Mouse (Mus musculus): Measurements from ENCODE around the gene BC003965. TPM values are rescaled to one million over a fixed set of nuclear protein-coding genes. Genes with fewer than 3 reads are reported as not detected.
"Not testable (repeated sequence)": the region's sequence is repeated elsewhere in the genome, so short reads cannot be mapped to it uniquely, and the experiment has no call there.

BC003965 gene
- polyA plus RNA-seq, 1 experiment = 12.3 TPM

GRCm38 (mm10) chr17:25225659-25226058 lies 41.3 kb downstream of the BC003965 start:
- no peak for TF ChIP-seq CTCF (IDR thresholded peaks at IDR 0.05; ENCODE audit: borderline replicate concordance, insufficient read depth, low read length)
- TF ChIP-seq POLR2A (IDR thresholded peaks at IDR 0.05; ENCODE audit: low read depth, low read length) = no peak
- Histone ChIP-seq H3K4me1 (ENCODE audit: control insufficient read depth, insufficient read depth, low read length) (peaks cover 16% of the 10 kb centered on the region), H3K4me3 (ENCODE audit: insufficient read depth, low read length) (no peak overlapping the region), H3K27ac (ENCODE audit: insufficient read depth, low read length) (no peak overlapping the region)

GRCm38 (mm10) chr17:25227991-25228390 lies 43.6 kb downstream of the BC003965 start:
- TF ChIP-seq CTCF (IDR thresholded peaks at IDR 0.05; ENCODE audit: borderline replicate concordance, insufficient read depth, low read length) (no peak), POLR2A (IDR thresholded peaks at IDR 0.05; ENCODE audit: low read depth, low read length) (no peak)
- peaks cover 2% of the 10 kb centered on the region; the same call in 1 of the 2 replicates for H3K4me1 ChIP-seq (ENCODE audit: control insufficient read depth, insufficient read depth, low read length)
- no peak overlapping the region for H3K4me3 ChIP-seq (ENCODE audit: insufficient read depth, low read length)
- H3K27ac ChIP-seq (ENCODE audit: insufficient read depth, low read length) = no peak overlapping the region

GRCm38 (mm10) chr17:25230014-25230655 lies 45.8 kb downstream of the BC003965 start:
- not testable (repeated sequence) for H3K4me3 ChIP-seq (ENCODE audit: insufficient read depth, low read length); H3K4me1 ChIP-seq (ENCODE audit: control insufficient read depth, insufficient read depth, low read length); H3K27ac ChIP-seq (ENCODE audit: insufficient read depth, low read length)

GRCm38 (mm10) chr17:25230700-25231099 lies 46.3 kb downstream of the BC003965 start:
- Histone ChIP-seq H3K4me1 (ENCODE audit: control insufficient read depth, insufficient read depth, low read length) (no peaks in the 10 kb centered on the region), H3K27ac (ENCODE audit: insufficient read depth, low read length) (no peak overlapping the region), H3K4me3 (ENCODE audit: insufficient read depth, low read length) (no peak overlapping the region)
- TF ChIP-seq CTCF (IDR thresholded peaks at IDR 0.05; ENCODE audit: borderline replicate concordance, insufficient read depth, low read length) (no peak), POLR2A (IDR thresholded peaks at IDR 0.05; ENCODE audit: low read depth, low read length) (no peak)

GRCm38 (mm10) chr17:25231621-25232020 lies 47.3 kb downstream of the BC003965 start:
- not testable (repeated sequence) for H3K27ac ChIP-seq (ENCODE audit: insufficient read depth, low read length); H3K4me3 ChIP-seq (ENCODE audit: insufficient read depth, low read length); H3K4me1 ChIP-seq (ENCODE audit: control insufficient read depth, insufficient read depth, low read length)

GRCm38 (mm10) chr17:25235635-25236034 lies 51.3 kb downstream of the BC003965 start:
- H3K4me3 ChIP-seq (ENCODE audit: insufficient read depth, low read length) = no peak overlapping the region
- TF ChIP-seq POLR2A (IDR thresholded peaks at IDR 0.05; ENCODE audit: low read depth, low read length) (no peak), CTCF (IDR thresholded peaks at IDR 0.05; ENCODE audit: borderline replicate concordance, insufficient read depth, low read length) (no peak)
- H3K4me1 ChIP-seq (ENCODE audit: control insufficient read depth, insufficient read depth, low read length) = no peaks in the 10 kb centered on the region
- no peak overlapping the region for H3K27ac ChIP-seq (ENCODE audit: insufficient read depth, low read length)

Other genes with a start within 250 kb of the BC003965 start
- gene Mapk8ip3, start 247.6 kb upstream of the BC003965 start, polyA plus RNA-seq (2011; ENCODE audit: insufficient read length, low read depth, missing spikeins) = 61.9 and 72.0 TPM in 2 replicates
- 90.5 and 109 TPM in 2 replicates for gene Jpt2, start 223.9 kb upstream of the BC003965 start, polyA plus RNA-seq (2011; ENCODE audit: insufficient read length, low read depth, missing spikeins)
- 14.3 and 14.5 TPM in 2 replicates for gene Cramp1l, start 168.8 kb upstream of the BC003965 start, polyA plus RNA-seq (2011; ENCODE audit: insufficient read length, low read depth, missing spikeins)
- 13.1 and 17.8 TPM in 2 replicates for gene Ift140, start 168.5 kb upstream of the BC003965 start, polyA plus RNA-seq (2011; ENCODE audit: insufficient read length, low read depth, missing spikeins)
- 0.63 and 1.0 TPM in 2 replicates for gene Tmem204, start 101.0 kb upstream of the BC003965 start, polyA plus RNA-seq (2011; ENCODE audit: insufficient read length, low read depth, missing spikeins)
- gene Telo2, start 68.6 kb upstream of the BC003965 start, polyA plus RNA-seq (2011; ENCODE audit: insufficient read length, low read depth, missing spikeins) = 9.5 and 18.7 TPM in 2 replicates
- gene Ptx4, start 63.8 kb upstream of the BC003965 start, polyA plus RNA-seq (2011; ENCODE audit: insufficient read length, low read depth, missing spikeins) = not detected in 2 replicates
- 35.8 and 36.2 TPM in 2 replicates for gene Clcn7, start 51.2 kb upstream of the BC003965 start, polyA plus RNA-seq (2011; ENCODE audit: insufficient read length, low read depth, missing spikeins)
- gene Ccdc154, start 22.1 kb upstream of the BC003965 start, polyA plus RNA-seq (2011; ENCODE audit: insufficient read length, low read depth, missing spikeins) = 0.20 and 0.21 TPM in 2 replicates
- not detected in 2 replicates for gene Gm38655, start 9.1 kb upstream of the BC003965 start, polyA plus RNA-seq (2011; ENCODE audit: insufficient read length, low read depth, missing spikeins)
- 10.1 and 12.3 TPM in 2 replicates for gene Unkl, start 3.8 kb downstream of the BC003965 start, polyA plus RNA-seq (2011; ENCODE audit: insufficient read length, low read depth, missing spikeins)
- 13.9 and 16.1 TPM in 2 replicates for gene Gnptg, start 55.6 kb downstream of the BC003965 start, polyA plus RNA-seq (2011; ENCODE audit: insufficient read length, low read depth, missing spikeins)
- gene Tsr3, start 55.6 kb downstream of the BC003965 start, polyA plus RNA-seq (2011; ENCODE audit: insufficient read length, low read depth, missing spikeins) = 17.9 and 19.8 TPM in 2 replicates
- gene Baiap3, start 71.8 kb downstream of the BC003965 start, polyA plus RNA-seq (2011; ENCODE audit: insufficient read length, low read depth, missing spikeins) = not detected in 2 replicates
- 296 and 315 TPM in 2 replicates for gene Ube2i, start 90.1 kb downstream of the BC003965 start, polyA plus RNA-seq (2011; ENCODE audit: insufficient read length, low read depth, missing spikeins)
- gene Prss34, start 113.8 kb downstream of the BC003965 start, polyA plus RNA-seq (2011; ENCODE audit: insufficient read length, low read depth, missing spikeins) = not detected in 2 replicates
- gene Prss28, start 124.1 kb downstream of the BC003965 start, polyA plus RNA-seq (2011; ENCODE audit: insufficient read length, low read depth, missing spikeins) = not detected in 2 replicates
- not detected in 2 replicates for gene Prss29, start 134.1 kb downstream of the BC003965 start, polyA plus RNA-seq (2011; ENCODE audit: insufficient read length, low read depth, missing spikeins)
- not detected in 2 replicates for gene Tpsab1, start 161.0 kb downstream of the BC003965 start, polyA plus RNA-seq (2011; ENCODE audit: insufficient read length, low read depth, missing spikeins)
- not detected in 2 replicates for gene Tpsb2, start 181.8 kb downstream of the BC003965 start, polyA plus RNA-seq (2011; ENCODE audit: insufficient read length, low read depth, missing spikeins)
- gene Tpsg1, start 184.7 kb downstream of the BC003965 start, polyA plus RNA-seq (2011; ENCODE audit: insufficient read length, low read depth, missing spikeins) = 0.91 TPM in 1 of 2 replicates, not detected in the other
- 10.6 and 12.3 TPM in 2 replicates for gene Cacna1h, start 249.2 kb downstream of the BC003965 start, polyA plus RNA-seq (2011; ENCODE audit: insufficient read length, low read depth, missing spikeins)

All from embryonic fibroblast, embryonic 13.5 days (primary cell).